Mouse (Mus musculus): ENCODE measurements around the gene Gm35315. TPM values are rescaled to one million over a fixed set of nuclear protein-coding genes. Genes with fewer than 3 reads are reported as not detected.

Gm35315 gene
- 2.3 and 2.6 TPM in 2 replicates for total RNA-seq (2012; rRNA removed)
- total RNA-seq (2014; rRNA removed) = 3.7 and 4.0 TPM in 2 replicates
- polyA plus RNA-seq (2012; ENCODE audit: insufficient read length, low read depth) = 3.3 TPM in 2 replicates

DNA sequence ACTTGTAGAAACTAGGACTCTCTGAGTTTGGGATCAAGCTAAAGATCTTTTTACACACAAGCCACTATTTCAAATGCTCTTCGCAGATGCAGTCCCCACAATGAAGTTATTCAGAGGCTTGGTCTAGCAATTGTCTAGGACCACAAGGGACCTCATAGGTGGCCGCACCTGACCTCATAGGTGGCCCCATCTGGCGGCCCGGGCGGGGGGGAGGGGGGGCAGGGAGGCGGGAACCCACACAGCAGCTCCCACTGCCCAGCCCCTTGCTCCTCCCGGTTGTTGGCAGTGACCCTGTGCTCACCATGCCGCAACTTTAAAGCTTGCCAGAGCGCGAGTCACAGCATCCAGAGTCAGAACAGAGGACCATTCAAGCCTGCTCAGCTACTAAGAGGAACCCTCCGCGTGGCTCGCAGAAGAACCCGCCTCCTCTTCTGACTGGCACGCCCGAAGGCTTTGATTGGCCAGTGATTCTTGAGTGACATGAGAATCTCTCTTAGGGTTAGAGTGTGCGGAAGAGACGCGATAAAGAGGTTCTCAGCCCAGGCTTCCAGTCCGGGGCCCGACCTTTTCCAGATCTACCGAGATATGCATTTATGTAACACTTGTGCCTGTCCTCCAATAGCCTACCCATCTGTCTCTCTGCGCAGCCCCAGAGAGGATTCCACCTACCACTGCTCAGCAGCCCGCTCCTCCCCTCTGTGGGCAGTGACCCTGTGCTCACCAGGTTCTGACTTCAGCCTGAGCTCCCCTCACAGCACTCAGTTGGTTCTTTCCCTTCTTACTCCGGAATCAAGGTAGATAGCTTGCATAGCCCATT is at the start of gene Gm35315:
Gm35315 (minus strand) TSS at position 391 of the 817 bp plus-strand sequence.
- no peaks in the 10 kb centered on the region for H3K27me3 ChIP-seq (replicated peaks)
- no peak for TF ChIP-seq ZKSCAN1 (IDR thresholded peaks at IDR 0.05; ENCODE audit: borderline replicate concordance, low read depth, low read length)
- TF ChIP-seq MXI1 (IDR thresholded peaks at IDR 0.05; ENCODE audit: low read depth, low read length) = peak; percentile 76
- peak; percentile 12; the same call in 1 of the 2 replicates for TF ChIP-seq TCF12 (IDR thresholded peaks at IDR 0.05; ENCODE audit: low read depth, low read length)
- peak; percentile 93 for TF ChIP-seq MYC (IDR thresholded peaks at IDR 0.05; ENCODE audit: low read depth, low read length)
- TF ChIP-seq CHD2 (IDR thresholded peaks at IDR 0.05; ENCODE audit: low read length) = no peak; the same call in 1 of the 2 replicates
- TF ChIP-seq SMC3 (IDR thresholded peaks at IDR 0.05; ENCODE audit: low read depth, low read length) = no peak
- TF ChIP-seq NRF1 (IDR thresholded peaks at IDR 0.05; ENCODE audit: low read depth, low read length) = peak; percentile 61
- no peak for TF ChIP-seq E2F4 (IDR thresholded peaks at IDR 0.05; ENCODE audit: insufficient replicate concordance, low read depth, low read length)
- no peak for TF ChIP-seq CTCF (conservative IDR thresholded peaks at IDR 0.05 in 1 of 2, IDR thresholded peaks at IDR 0.05 in 1 of 2; ENCODE audit: low read depth in 2 of 2, low read length in 2 of 2)
- peak; percentile 69 for TF ChIP-seq MAX (IDR thresholded peaks at IDR 0.05; ENCODE audit: low read length)
- TF ChIP-seq EP300 (IDR thresholded peaks at IDR 0.05; ENCODE audit: low read length) = no peak
- peak; percentile 76 for TF ChIP-seq TBP (conservative IDR thresholded peaks at IDR 0.05; ENCODE audit: low read depth, low read length)
- TF ChIP-seq ELF1 (IDR thresholded peaks at IDR 0.05; ENCODE audit: low read depth, low read length) = peak; percentile 80; the same call in 1 of the 2 replicates
- no peak for TF ChIP-seq BHLHE40 (IDR thresholded peaks at IDR 0.05; ENCODE audit: low read depth, low read length)
- no peak for TF ChIP-seq KAT2A (IDR thresholded peaks at IDR 0.05; ENCODE audit: insufficient replicate concordance, low read length)
- TF ChIP-seq ZMIZ1 (IDR thresholded peaks at IDR 0.05; ENCODE audit: low read depth, low read length) = peak; percentile 38; the same call in 1 of the 2 replicates
- TF ChIP-seq NELFE (IDR thresholded peaks at IDR 0.05; ENCODE audit: low read depth, low read length) = peak; percentile 37; the same call in 1 of the 2 replicates
- peak; percentile 10; the same call in 1 of the 2 replicates for TF ChIP-seq SIN3A (IDR thresholded peaks at IDR 0.05; ENCODE audit: low read length)
- peak; percentile 87 for TF ChIP-seq POLR2A (IDR thresholded peaks at IDR 0.05; ENCODE audit: low read depth, low read length)
- TF ChIP-seq ETS1 (conservative IDR thresholded peaks at IDR 0.05; ENCODE audit: low read depth, low read length) = no peak
- peak; percentile 90 for DNase-seq (ENCODE audit: extremely low read depth)
- H3K9me3 ChIP-seq (replicated peaks; ENCODE audit: low read length) = no peaks in the 10 kb centered on the region
- peaks cover 0 to 25% of the 10 kb centered on the region in 2 experiments; a peak in 2 of 4 replicates for H3K4me1 ChIP-seq (ENCODE audit: control insufficient read depth in 1 of 2, insufficient read depth in 2 of 2)
- dilution Hi-C loops (cut with MboI; ENCODE audit: extremely low pct_ligation_motif_present, extremely low pct_unique_long_range_greater_than_20kb, low sequenced_read_pairs) (no loop called here), in situ Hi-C loops (cut with MboI; ENCODE audit: low pct_ligation_motif_present, low pct_unique_long_range_greater_than_20kb, low sequenced_read_pairs) (no loop called here)
- no peaks in the 10 kb centered on the region for H3K79me2 ChIP-seq (replicated peaks; ENCODE audit: control insufficient read depth, extremely low read depth, insufficient read depth, poor library complexity, severe bottlenecking)
- peak within 1 kb of the TSS; percentile 60 to 77 (median 62) for H3K4me3 ChIP-seq (replicated peaks in 1 of 3; ENCODE audit: low read depth in 2 of 3, low read length in 2 of 3, poor library complexity in 1 of 3)
- H3K36me3 ChIP-seq (replicated peaks in 1 of 2; ENCODE audit: control insufficient read depth in 1 of 2, insufficient read depth in 1 of 2, low read length in 1 of 2) = no peaks in the 10 kb centered on the region
- peak within 1 kb of the TSS; percentile 54 for H3K9ac ChIP-seq (ENCODE audit: insufficient read depth, low read depth)
- H3K27ac ChIP-seq (ENCODE audit: insufficient read depth, low read depth) = peak within 1 kb of the TSS; percentile 44
- H3K4me2 ChIP-seq (ENCODE audit: insufficient read depth, low read depth, poor library complexity, severe bottlenecking) = peak within 1 kb of the TSS; percentile 88
